Mouse (Mus musculus) stomach, postnatal 0 days (tissue): ENCODE measurements at regions not wholly inside any gene's neighbourhood (a gene's known extent, or its start where the extent isn't known, plus 50 kb on each side); places are given as distances from the start of the nearest gene placed in this dataset.

ENCODE experiments used
- CTCF ChIP-seq: IDR thresholded peaks from 2 replicates; pipeline ENCODE4 v1.5.1; 2016; ENCODE audit warnings: antibody characterized with exemption, low read depth, mild to moderate bottlenecking, moderate library complexity
- EP300 ChIP-seq: optimal IDR thresholded peaks from 2 replicates; pipeline ENCODE3; 2016; ENCODE audit warnings: antibody characterized with exemption

- TF ChIP-seq CTCF, result no peak
- TF ChIP-seq EP300, result no peak
These were observed 176.1 kb upstream of the Rora start for GRCm38 (mm10) chr9:68477466-68477865.
